Mouse (Mus musculus) hematopoietic stem cell, adult 5-6 weeks (primary cell): ENCODE measurements around the gene Hydin. TPM values are rescaled to one million over a fixed set of nuclear protein-coding genes. Genes with fewer than 3 reads are reported as not detected.

Source experiments
- ATAC-seq, 2 experiments: fragments of 125-278 bp in 1 of 2; replicated peaks in 1 of 2; 2 replicates each; pipeline ENCODE4 v1.8.0; 2016 to 2017; ENCODE audit warnings: inconsistent platforms in 2 of 2, mild to moderate bottlenecking in 2 of 2, moderate number of reproducible peaks in 2 of 2, low read depth in 1 of 2, moderate TSS enrichment in 1 of 2; ENCODE audit not compliant: low FRiP score in 2 of 2, poor library complexity in 2 of 2, severe bottlenecking in 2 of 2, insufficient read depth in 1 of 2, low TSS enrichment in 1 of 2
- total RNA-seq: library from RNA; stranded (forward); fragments of 172-1452, 232-1000 nt; gene quantifications from 2 replicates; pipeline ENCODE4 v1.2.3, GENCODE M21; 2017

Hydin gene
- total RNA-seq, 1 experiment from 2014 or later, result not detected

DNA sequence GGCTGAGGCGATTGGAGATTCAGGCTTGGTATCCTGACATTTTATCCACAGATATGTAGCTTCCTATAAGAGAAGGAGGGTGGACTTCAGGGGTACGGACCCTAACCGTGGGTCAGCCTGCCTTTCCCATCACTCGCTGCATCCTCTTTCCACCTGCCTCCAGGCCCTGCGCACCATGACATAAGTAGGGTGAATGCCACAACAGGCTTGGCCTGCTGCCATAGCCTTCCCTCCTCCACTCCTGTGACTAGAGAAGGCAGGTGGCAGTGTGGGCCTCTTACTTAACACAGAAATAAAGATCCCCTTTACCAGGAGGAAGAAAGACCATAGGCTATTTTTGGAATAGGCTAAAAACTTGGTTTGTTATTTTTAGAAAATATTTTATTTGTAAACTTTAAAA, 375.6 kb downstream of the Hydin start:
- ATAC-seq, result no peak

DNA sequence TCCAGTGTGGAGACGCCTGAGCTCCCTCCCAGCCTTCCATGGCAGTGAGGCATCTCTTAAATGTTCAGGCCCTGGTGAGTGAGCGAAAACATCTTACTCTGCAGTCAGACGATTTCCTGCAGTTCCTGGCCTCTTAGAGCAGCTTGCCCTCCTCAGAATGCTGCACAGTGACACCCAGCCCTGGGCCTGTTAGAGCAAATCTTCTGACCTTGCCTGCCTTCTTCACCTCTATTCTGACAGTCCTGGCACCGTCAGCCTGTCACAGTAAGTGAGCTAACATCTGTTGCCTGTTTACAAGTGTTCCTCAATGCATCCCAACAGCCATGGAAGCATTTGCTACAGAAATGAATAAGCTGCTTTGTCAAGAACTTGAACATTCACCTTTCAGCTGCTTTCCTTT, 376.4 kb downstream of the Hydin start:
- ATAC-seq, result no peak

DNA sequence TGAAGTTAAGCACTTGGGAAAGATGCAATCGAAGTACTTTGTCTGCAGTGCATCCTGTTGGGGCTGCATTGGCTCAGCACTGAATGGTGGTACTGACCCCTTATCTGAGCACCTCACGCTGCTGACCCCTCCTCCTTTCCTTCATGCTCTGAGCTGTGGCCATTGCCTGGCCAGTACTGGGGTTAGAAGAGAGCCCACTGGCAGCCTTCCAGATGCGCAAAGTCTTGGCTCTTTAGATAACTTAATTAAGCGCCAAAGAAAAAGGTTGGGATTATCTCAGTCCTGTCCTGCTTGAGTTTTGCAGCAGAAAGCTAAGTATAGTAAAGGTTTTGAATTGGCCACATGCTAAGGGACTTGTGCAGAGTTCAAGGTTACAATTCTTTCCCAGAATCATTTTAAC, 377.6 kb downstream of the Hydin start:
- ATAC-seq, result no peak

DNA sequence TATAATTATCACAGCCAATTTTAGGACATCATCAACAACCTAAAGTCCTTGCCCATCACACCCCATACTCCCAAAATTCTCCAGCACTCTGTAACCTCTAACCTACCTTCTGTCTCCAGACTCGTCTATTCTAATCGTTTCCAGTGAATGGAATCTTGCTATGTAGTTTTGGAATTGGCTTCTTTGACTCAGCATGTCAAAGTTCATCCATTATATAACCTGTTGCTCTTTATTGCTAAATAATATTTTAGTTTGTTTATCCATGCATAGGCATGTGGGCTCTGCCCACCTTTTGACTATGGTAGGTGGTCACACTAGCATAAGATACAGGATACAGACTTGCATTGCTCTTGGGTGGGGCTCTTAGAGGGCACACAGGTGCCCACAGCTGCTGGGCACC, 378.1 kb downstream of the Hydin start:
- ATAC-seq, result no peak

DNA sequence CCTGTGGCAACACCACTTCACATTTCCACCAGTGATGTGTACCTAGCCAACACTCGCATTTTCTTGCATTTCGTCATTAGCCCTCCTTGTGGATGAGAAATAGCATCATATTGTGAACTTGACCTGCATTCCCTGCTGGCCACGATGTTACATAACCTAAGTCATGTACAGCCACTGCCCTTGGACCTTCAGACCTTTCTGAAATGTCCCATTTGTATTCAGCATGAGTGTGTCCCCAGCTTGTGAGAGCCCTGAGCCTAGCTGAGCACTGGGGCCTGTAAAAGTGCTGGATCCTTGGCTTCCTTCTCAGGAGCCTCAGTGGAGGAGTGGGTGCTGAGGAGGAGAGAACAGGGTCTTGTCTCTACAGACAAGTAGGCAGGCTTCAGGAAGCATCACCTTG, 378.6 kb downstream of the Hydin start:
- ATAC-seq, result no peak

DNA sequence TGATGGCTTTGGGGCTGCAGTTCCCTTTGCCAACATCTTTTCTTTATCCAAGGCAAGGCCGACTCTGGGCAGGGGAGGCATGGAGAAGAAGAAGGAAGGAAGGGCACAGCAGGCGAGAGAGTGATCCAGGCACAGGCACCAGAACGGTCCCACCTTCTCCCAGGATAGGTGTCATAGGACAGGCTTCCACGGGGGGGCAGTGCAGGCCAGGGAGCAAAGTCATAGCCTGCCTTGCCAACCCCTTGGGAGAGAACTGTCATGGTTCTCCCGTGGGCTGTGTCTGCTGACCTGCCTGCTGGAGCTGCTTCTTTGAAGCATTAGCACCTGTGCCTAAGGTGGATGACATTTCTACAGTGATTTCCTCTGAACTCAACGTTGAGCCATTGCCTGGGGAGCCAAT, 379.3 kb downstream of the Hydin start:
- ATAC-seq, result peak; percentile 59 to 79

DNA sequence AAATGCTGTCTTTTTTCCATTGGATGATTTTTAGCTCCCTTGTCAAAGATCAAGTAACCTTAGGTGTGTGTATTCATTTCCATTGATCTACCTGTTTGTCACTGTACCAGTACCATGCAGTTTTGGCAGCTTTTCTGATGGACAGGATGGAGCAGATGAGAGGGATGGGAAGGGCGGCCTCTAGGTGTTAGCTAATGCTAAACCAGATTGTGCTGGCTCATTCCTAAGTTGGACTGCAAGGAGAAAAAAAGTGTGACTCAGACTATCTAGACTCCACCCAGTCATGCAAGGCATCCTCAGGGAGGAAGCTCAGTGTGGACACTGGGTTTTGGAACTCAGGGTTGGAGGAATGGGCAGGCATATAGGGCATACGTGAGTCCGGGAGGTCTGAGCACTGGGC, 381.8 kb downstream of the Hydin start:
- no peak for ATAC-seq

DNA sequence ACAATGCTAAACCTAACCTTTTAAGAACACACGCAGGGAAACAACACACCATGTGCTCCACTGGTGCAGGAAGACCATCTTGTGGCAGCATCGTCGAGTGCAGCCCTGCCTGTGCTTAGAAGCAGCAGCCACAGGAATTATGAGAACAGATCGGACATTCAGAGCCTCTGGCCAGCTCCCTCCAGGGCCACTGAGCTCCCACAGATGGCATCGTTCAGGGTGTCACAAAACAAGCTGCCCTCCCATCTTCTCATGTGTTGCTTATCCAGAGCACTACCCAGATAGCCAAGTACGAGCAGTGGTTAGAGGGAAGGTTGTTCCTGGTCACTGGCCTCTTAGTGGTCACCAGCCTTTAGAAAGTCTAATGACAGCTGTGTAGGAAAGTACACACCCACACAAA, 382.5 kb downstream of the Hydin start:
- no peak for ATAC-seq

DNA sequence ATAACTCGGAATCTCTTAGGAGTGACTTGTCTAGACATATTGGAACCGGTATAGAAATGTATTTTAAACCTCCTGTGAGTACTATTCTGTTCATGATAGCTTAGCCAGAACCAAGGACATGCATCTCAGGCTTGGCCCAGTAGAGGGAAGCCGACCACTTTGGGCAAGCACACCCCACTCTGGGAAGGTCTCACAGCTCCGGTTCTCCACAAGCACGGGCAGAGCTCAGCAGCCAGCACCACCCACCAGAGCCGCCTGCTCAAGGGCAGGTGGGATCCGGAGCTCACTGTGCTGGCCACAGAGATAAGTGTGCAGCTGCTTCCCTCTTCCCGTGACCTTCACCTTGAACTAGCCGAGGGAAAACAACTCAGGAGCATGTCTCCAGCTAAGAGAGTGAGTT, 384.1 kb downstream of the Hydin start:
- ATAC-seq, result no peak

DNA sequence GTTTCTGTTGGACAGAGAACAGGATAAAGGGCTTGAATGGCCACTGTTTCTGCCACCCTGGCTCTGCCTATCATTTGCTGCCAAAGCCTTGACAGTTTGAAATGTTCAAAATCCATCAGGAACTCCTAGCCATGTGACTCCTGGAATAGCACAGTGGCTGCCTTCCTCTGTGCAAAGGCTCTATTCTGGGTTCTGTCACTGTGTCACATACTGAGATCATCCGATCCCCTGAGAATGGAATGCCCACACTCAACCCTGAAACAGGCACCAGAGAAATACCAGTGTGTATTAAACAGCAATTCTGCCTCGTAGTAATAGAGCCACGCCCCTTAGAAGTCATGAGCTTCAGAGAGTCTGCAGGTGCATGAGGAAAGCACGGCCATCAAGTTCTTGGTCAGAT, 385.1 kb downstream of the Hydin start:
- no peak for ATAC-seq

DNA sequence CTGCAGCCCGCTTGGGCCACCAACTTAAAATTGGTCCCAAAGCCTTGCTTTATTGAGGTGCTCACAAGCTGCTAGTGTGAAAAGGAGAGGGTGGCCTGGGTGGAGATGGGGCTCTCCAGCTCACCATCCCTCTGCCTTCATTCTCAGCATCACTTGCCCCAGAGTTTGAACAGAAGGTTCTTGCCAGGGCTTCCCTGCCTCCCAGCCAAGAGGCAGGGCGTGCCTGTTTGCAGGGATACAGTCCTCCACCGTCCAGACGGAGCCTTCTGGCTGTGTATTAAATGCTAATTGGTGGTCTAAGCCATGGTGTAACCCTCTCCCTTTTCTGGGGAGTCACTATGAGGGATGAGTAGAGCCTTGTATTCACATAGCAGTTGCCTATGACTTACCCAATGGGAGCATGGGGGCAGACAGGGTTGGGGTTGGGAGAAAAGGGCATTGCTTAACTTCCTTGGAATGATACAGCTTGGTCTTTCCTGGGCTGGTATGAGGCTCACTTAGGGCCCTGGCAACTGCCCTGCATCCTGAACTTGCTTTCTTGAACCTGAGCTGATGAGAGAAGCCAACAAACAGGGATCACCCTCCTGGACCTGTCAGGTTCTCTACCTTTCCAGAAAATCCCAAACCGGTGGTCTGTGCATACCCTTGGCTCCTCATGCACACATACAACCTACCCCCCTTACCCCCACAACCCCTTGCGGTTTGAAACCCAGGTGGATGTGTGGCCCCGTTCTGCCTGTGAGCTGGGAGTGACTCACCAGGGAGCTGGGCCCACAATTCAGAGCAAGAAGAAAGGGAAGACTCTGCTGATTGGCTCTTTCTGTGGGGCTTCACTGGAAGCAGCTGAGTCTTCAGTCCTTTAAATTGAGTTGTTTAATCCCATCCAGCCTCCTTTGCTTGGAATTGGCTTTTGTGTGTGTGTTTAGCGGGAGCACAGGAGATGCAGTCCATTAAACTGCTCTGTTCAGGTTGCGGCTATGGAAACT, 387.6 kb downstream of the Hydin start:
- no peak for ATAC-seq

DNA sequence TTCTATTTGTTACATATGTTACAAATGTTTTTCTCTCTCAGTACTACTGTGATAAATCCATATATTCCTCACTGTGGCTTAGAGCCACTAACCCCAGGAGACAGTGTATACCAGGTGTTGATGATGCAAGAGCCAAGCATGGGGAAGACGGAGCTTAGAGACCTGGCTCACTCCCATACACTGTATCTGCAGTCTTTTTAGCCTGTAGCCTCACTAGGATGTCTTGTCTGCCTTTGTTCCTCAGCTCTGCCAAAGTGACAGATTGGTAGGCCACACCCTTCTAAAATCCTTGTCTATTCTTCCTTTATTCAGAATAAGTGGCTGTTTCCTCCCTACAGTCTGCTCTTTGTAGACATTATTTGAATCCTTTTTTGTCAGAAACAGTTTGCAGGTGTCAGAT, 389.1 kb downstream of the Hydin start:
- ATAC-seq, result no peak

DNA sequence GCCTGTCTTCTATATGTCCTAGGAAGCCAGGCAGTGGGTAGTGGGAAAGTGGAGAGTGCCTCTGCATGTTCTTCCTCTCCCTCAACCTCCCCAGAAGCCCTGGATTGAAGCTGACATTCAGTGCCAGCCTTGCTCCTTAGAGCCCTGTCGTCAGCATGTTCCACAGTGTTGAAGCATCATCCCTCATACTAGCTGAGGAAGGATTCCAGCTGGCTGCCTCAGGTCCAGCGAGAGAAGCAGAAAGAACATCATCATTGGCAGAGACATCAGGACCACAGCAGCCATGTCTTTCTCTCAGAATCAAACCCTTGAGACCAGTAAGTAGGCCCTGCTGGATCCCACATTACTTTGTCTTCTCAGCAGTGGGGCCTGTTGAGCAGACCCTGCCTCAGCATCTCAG, 390.9 kb downstream of the Hydin start:
- ATAC-seq, result no peak

Other genes starting within 250 kb of the Hydin start
- gene Chst4, start 227.2 kb upstream of the Hydin start, total RNA-seq, result not detected in 2 replicates
- 1.4 and 4.1 TPM in 2 replicates for gene Zfp612, start 187.2 kb upstream of the Hydin start, total RNA-seq
- not detected in 2 replicates for gene Gm21964, start 165.8 kb upstream of the Hydin start, total RNA-seq
- gene Gm17720, start 164.2 kb upstream of the Hydin start, total RNA-seq, result not detected in 2 replicates
- gene Calb2, start 98.8 kb upstream of the Hydin start, total RNA-seq, result not detected in 2 replicates
- 13.8 and 13.9 TPM in 2 replicates for gene Cmtr2, start 51.3 kb upstream of the Hydin start, total RNA-seq